Mouse (Mus musculus): ENCODE results near the gene Prrc2c. TPM values are rescaled to one million over a fixed set of nuclear protein-coding genes. Genes with fewer than 3 reads are reported as not detected.
"Not testable (repeated sequence)": the region's sequence is repeated elsewhere in the genome, so short reads cannot be mapped to it uniquely, and the experiment has no call there.

The Prrc2c gene
- polyA plus RNA-seq, 1 experiment from 2014 or later = 103 TPM

- Histone ChIP-seq H3K9me3 (ENCODE audit: control insufficient read depth, low read length) (no peaks in the 10 kb centered on the region), H3K4me1 (replicated peaks; ENCODE audit: control insufficient read depth, insufficient read depth, low read length) (no peaks in the 10 kb centered on the region), H3K4me3 (ENCODE audit: low read depth, low read length) (no peak overlapping the region), H3K27me3 (replicated peaks; ENCODE audit: control insufficient read depth, insufficient read depth, low read length) (no peaks in the 10 kb centered on the region), H3K36me3 (ENCODE audit: control insufficient read depth, insufficient read depth, low read length) (no peaks in the 10 kb centered on the region), H3K4me2 (no peak overlapping the region), H3K9ac (ENCODE audit: low read depth, low read length) (no peak overlapping the region), H3K27ac (ENCODE audit: low read depth, low read length) (no peak overlapping the region)
- DNase-seq (ENCODE audit: low spot score) = no peak
- ATAC-seq (replicated peaks; ENCODE audit: low FRiP score) = no peak
- 85% methylated on average over 4 of the region's 4 CpGs for WGBS
These were observed 101.8 kb downstream of the Prrc2c start for GRCm38 (mm10) chr1:162638535-162638934.

DNA sequence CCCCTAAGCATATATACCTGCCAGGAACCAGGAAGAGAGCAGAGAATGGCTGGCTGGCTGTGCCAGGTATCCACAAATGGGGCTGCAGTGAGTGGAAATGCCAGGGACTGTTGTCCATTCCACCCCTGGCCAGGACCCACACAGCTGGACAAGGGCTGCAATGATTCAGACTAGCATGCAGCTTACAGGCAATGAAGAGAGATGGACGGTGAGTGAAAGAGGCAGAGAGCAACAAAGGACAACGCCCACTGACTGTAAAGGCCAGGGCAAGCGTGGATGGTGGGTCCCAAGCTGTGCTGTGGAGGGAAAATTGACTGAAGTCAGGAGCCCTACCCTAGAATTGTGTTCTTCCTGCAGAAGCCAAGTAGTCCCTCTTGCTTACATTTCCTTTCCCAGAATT lies 103.8 kb downstream of the Prrc2c start:
- Histone ChIP-seq H3K36me3 (ENCODE audit: control insufficient read depth, insufficient read depth, low read length) (no peaks in the 10 kb centered on the region), H3K4me1 (replicated peaks; ENCODE audit: control insufficient read depth, insufficient read depth, low read length) (no peaks in the 10 kb centered on the region), H3K27ac (ENCODE audit: low read depth, low read length) (no peak overlapping the region), H3K9ac (ENCODE audit: low read depth, low read length) (no peak overlapping the region), H3K27me3 (replicated peaks; ENCODE audit: control insufficient read depth, insufficient read depth, low read length) (no peaks in the 10 kb centered on the region), H3K4me2 (no peak overlapping the region), H3K9me3 (ENCODE audit: control insufficient read depth, low read length) (no peaks in the 10 kb centered on the region), H3K4me3 (ENCODE audit: low read depth, low read length) (no peak overlapping the region)
- 60% methylated on average over 3 of the region's 3 CpGs for WGBS
- no peak for ATAC-seq (replicated peaks; ENCODE audit: low FRiP score)
- no peak for DNase-seq (ENCODE audit: low spot score)

GRCm38 (mm10) chr1:162635291-162635931 lies 104.9 kb downstream of the Prrc2c start:
- H3K9ac ChIP-seq (ENCODE audit: low read depth, low read length); H3K36me3 ChIP-seq (ENCODE audit: control insufficient read depth, insufficient read depth, low read length); H3K9me3 ChIP-seq (ENCODE audit: control insufficient read depth, low read length); ATAC-seq (replicated peaks; ENCODE audit: low FRiP score); H3K4me1 ChIP-seq (replicated peaks; ENCODE audit: control insufficient read depth, insufficient read depth, low read length); H3K4me2 ChIP-seq; H3K27me3 ChIP-seq (replicated peaks; ENCODE audit: control insufficient read depth, insufficient read depth, low read length); H3K4me3 ChIP-seq (ENCODE audit: low read depth, low read length); DNase-seq (ENCODE audit: low spot score); H3K27ac ChIP-seq (ENCODE audit: low read depth, low read length): not testable (repeated sequence)
- 36% methylated on average over 1 of the region's 1 CpGs for WGBS

- H3K4me1 ChIP-seq (replicated peaks; ENCODE audit: control insufficient read depth, insufficient read depth, low read length); H3K27me3 ChIP-seq (replicated peaks; ENCODE audit: control insufficient read depth, insufficient read depth, low read length); H3K9ac ChIP-seq (ENCODE audit: low read depth, low read length); H3K9me3 ChIP-seq (ENCODE audit: control insufficient read depth, low read length); H3K36me3 ChIP-seq (ENCODE audit: control insufficient read depth, insufficient read depth, low read length); ATAC-seq (replicated peaks; ENCODE audit: low FRiP score); H3K4me2 ChIP-seq; DNase-seq (ENCODE audit: low spot score); H3K27ac ChIP-seq (ENCODE audit: low read depth, low read length); H3K4me3 ChIP-seq (ENCODE audit: low read depth, low read length): not testable (repeated sequence)
- 88% methylated on average over 15 of the region's 15 CpGs for whole genome bisulfite sequencing
These were observed 112.0 kb downstream of the Prrc2c start for GRCm38 (mm10) chr1:162628326-162628725.

DNA sequence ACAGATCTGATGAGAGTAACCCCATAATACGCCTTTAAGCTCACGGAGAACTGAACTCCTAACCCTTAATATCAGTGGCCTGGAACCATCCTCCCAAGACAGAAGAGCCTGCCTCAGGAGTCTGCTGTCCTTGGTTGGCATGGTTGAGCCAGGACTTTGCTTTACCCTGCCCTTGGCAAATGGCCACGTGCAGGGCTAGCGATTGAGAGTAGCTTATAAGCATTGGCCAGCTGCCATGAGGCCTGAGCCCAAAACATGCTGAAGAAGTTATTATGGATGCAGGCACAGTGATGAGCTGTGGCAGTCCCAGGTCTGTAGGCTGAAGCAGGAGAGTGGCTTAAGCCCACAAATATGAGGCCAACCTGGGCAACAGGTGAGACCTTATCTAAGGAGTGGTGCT lies 112.5 kb downstream of the Prrc2c start:
- DNase-seq (ENCODE audit: low spot score); H3K9ac ChIP-seq (ENCODE audit: low read depth, low read length); H3K4me1 ChIP-seq (replicated peaks; ENCODE audit: control insufficient read depth, insufficient read depth, low read length); H3K4me2 ChIP-seq; H3K9me3 ChIP-seq (ENCODE audit: control insufficient read depth, low read length); H3K4me3 ChIP-seq (ENCODE audit: low read depth, low read length); H3K36me3 ChIP-seq (ENCODE audit: control insufficient read depth, insufficient read depth, low read length); ATAC-seq (replicated peaks; ENCODE audit: low FRiP score); H3K27ac ChIP-seq (ENCODE audit: low read depth, low read length); H3K27me3 ChIP-seq (replicated peaks; ENCODE audit: control insufficient read depth, insufficient read depth, low read length): not testable (repeated sequence)
- 83% methylated on average over 4 of the region's 4 CpGs for WGBS

DNA sequence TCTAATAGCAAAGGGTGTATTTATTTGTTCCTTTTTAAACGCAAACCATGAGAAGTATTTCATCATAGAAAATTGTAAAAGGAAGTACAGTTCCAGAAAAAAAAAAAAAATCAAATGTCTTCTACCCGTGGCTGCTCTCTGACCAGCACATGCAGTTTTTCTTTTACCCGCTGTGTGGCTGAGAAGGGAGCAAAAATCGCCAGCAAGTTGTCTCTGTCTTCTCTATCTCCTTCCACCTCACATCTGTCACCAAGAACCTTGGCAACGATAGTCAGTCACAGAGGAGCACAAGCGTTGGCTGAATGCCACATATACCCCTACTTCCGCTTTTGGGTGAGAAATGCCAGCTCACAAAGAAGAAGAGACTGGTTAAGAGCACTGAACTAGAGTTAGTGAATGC lies 115.1 kb downstream of the Prrc2c start:
- Histone ChIP-seq H3K4me3 (ENCODE audit: low read depth, low read length) (no peak overlapping the region), H3K36me3 (ENCODE audit: control insufficient read depth, insufficient read depth, low read length) (no peaks in the 10 kb centered on the region), H3K4me2 (no peak overlapping the region), H3K9ac (ENCODE audit: low read depth, low read length) (no peak overlapping the region), H3K9me3 (ENCODE audit: control insufficient read depth, low read length) (no peaks in the 10 kb centered on the region), H3K4me1 (replicated peaks; ENCODE audit: control insufficient read depth, insufficient read depth, low read length) (no peaks in the 10 kb centered on the region; the same call in 1 of the 2 replicates), H3K27me3 (replicated peaks; ENCODE audit: control insufficient read depth, insufficient read depth, low read length) (no peaks in the 10 kb centered on the region), H3K27ac (ENCODE audit: low read depth, low read length) (no peak overlapping the region)
- 46% methylated on average over 7 of the region's 7 CpGs for WGBS
- ATAC-seq (replicated peaks; ENCODE audit: low FRiP score) (no peak), DNase-seq (ENCODE audit: low spot score) (no peak)

DNA sequence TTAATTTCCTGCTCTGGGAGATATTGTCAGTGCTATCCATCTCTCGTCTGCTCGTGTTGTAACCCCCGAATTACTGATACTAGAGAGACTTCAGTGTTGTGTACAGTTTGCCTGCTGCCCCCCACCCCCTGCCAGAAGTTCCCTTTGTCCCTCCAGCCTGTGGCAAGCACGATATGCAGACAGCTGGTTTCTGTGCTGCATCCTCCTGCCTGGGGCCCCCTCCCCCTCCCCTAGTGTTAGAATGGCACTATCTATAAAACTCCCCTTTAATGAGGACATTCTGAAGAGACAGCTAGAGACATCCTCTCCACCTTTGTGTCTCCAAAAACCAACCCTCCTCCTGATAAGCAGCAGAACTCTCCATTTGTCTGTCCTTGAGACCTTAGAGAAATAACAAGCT lies 116.5 kb downstream of the Prrc2c start:
- Histone ChIP-seq H3K4me2 (no peak overlapping the region), H3K4me1 (replicated peaks; ENCODE audit: control insufficient read depth, insufficient read depth, low read length) (no peaks in the 10 kb centered on the region; the same call in 1 of the 2 replicates), H3K4me3 (ENCODE audit: low read depth, low read length) (no peak overlapping the region), H3K27me3 (replicated peaks; ENCODE audit: control insufficient read depth, insufficient read depth, low read length) (no peaks in the 10 kb centered on the region), H3K9me3 (ENCODE audit: control insufficient read depth, low read length) (no peaks in the 10 kb centered on the region), H3K27ac (ENCODE audit: low read depth, low read length) (no peak overlapping the region), H3K9ac (ENCODE audit: low read depth, low read length) (no peak overlapping the region), H3K36me3 (ENCODE audit: control insufficient read depth, insufficient read depth, low read length) (no peaks in the 10 kb centered on the region)
- no peak for DNase-seq (ENCODE audit: low spot score)
- peak; percentile 57; the same call in 1 of the 2 replicates for ATAC-seq (replicated peaks; ENCODE audit: low FRiP score)
- 20% methylated on average over 4 of the region's 4 CpGs for WGBS

Small RNA genes within 50 kb of the gene (microRNA-seq; reads per million reads assigned to microRNA genes)
- gene Gm27616 (ENCODE audit: borderline number of aligned reads) = not detected

Other genes with a start within 250 kb of the Prrc2c start
- gene Mettl13, start 192.0 kb downstream of the Prrc2c start, polyA plus RNA-seq (2014; fragmentation: Nextera tagmentation; extraction: Ambion mirVana) = 31.3 and 31.8 TPM in 2 replicates
- gene Vamp4, start 170.0 kb downstream of the Prrc2c start, polyA plus RNA-seq (2014; fragmentation: Nextera tagmentation; extraction: Ambion mirVana) = 35.1 and 35.6 TPM in 2 replicates
- gene Myoc, start 101.4 kb downstream of the Prrc2c start, polyA plus RNA-seq (2014; fragmentation: Nextera tagmentation; extraction: Ambion mirVana) = not detected in 2 replicates
- gene Myocos, start 82.3 kb downstream of the Prrc2c start, polyA plus RNA-seq (2014; fragmentation: Nextera tagmentation; extraction: Ambion mirVana) = not detected in 2 replicates
- gene Fmo4, start 73.4 kb upstream of the Prrc2c start, polyA plus RNA-seq (2014; fragmentation: Nextera tagmentation; extraction: Ambion mirVana) = 0.34 and 0.58 TPM in 2 replicates
- gene Fmo1, start 126.1 kb upstream of the Prrc2c start, polyA plus RNA-seq (2014; fragmentation: Nextera tagmentation; extraction: Ambion mirVana) = 3.1 and 4.7 TPM in 2 replicates
- gene Fmo2, start 158.2 kb upstream of the Prrc2c start, polyA plus RNA-seq (2014; fragmentation: Nextera tagmentation; extraction: Ambion mirVana) = not detected in 2 replicates
- not detected in 2 replicates for gene Fmo6, start 197.0 kb upstream of the Prrc2c start, polyA plus RNA-seq (2014; fragmentation: Nextera tagmentation; extraction: Ambion mirVana)
- gene Fmo3, start 244.0 kb upstream of the Prrc2c start, polyA plus RNA-seq (2014; fragmentation: Nextera tagmentation; extraction: Ambion mirVana) = not detected in 2 replicates